Mouse (Mus musculus): ENCODE data around the gene Zscan26. TPM values are rescaled to one million over a fixed set of nuclear protein-coding genes. Genes with fewer than 3 reads are reported as not detected.

Zscan26 gene
- polyA plus RNA-seq, 1 experiment = 3.1 TPM

- H3K36me3 ChIP-seq (ENCODE audit: control insufficient read depth, insufficient read depth, low read length) = peaks cover 1% of the 10 kb centered on the region; the same call in 1 of the 2 replicates
- H3K4me1 ChIP-seq (ENCODE audit: control insufficient read depth, insufficient read depth, insufficient read length, low read length) = peaks cover 6% of the 10 kb centered on the region
- H3K27me3 ChIP-seq (ENCODE audit: control insufficient read depth, insufficient read depth, low read length) = no peaks in the 10 kb centered on the region
- WGBS = under 1% methylated on average over 13 of the region's 13 CpGs
- TF ChIP-seq CTCF (IDR thresholded peaks at IDR 0.05; ENCODE audit: extremely low read depth, insufficient read length, insufficient replicate concordance, low read depth, low read length) (no peak), POLR2A (IDR thresholded peaks at IDR 0.05; ENCODE audit: low read depth, low read length) (no peak)
- H3K27ac ChIP-seq (ENCODE audit: insufficient read depth, low read depth, low read length) = peak overlapping the region; percentile 54
- H3K4me3 ChIP-seq (ENCODE audit: low read depth, low read length) = peak overlapping the region; percentile 86
These were observed 488 bp downstream of the Zscan26 start for GRCm38 (mm10) chr13:21453042-21453441.

GRCm38 (mm10) chr13:21447856-21448614 is 5.5 kb downstream of the Zscan26 start:
- H3K27ac ChIP-seq (ENCODE audit: insufficient read depth, low read depth, low read length) = no peak overlapping the region
- WGBS = 39% methylated on average over 16 of the region's 16 CpGs
- peaks cover 34% of the 10 kb centered on the region for H3K36me3 ChIP-seq (ENCODE audit: control insufficient read depth, insufficient read depth, low read length)
- TF ChIP-seq POLR2A (IDR thresholded peaks at IDR 0.05; ENCODE audit: low read depth, low read length) = no peak
- no peak for TF ChIP-seq CTCF (IDR thresholded peaks at IDR 0.05; ENCODE audit: extremely low read depth, insufficient read length, insufficient replicate concordance, low read depth, low read length)
- H3K27me3 ChIP-seq (ENCODE audit: control insufficient read depth, insufficient read depth, low read length) = no peaks in the 10 kb centered on the region
- no peak overlapping the region for H3K4me3 ChIP-seq (ENCODE audit: low read depth, low read length)
- H3K4me1 ChIP-seq (ENCODE audit: control insufficient read depth, insufficient read depth, insufficient read length, low read length) = peaks cover 9% of the 10 kb centered on the region

GRCm38 (mm10) chr13:21446796-21447195 is 6.7 kb downstream of the Zscan26 start:
- no peak overlapping the region for H3K27ac ChIP-seq (ENCODE audit: insufficient read depth, low read depth, low read length)
- TF ChIP-seq POLR2A (IDR thresholded peaks at IDR 0.05; ENCODE audit: low read depth, low read length) (no peak), CTCF (IDR thresholded peaks at IDR 0.05; ENCODE audit: extremely low read depth, insufficient read length, insufficient replicate concordance, low read depth, low read length) (no peak)
- H3K4me1 ChIP-seq (ENCODE audit: control insufficient read depth, insufficient read depth, insufficient read length, low read length) = peaks cover 5% of the 10 kb centered on the region
- H3K4me3 ChIP-seq (ENCODE audit: low read depth, low read length) = no peak overlapping the region
- WGBS = 80% methylated on average over 9 of the region's 9 CpGs
- H3K27me3 ChIP-seq (ENCODE audit: control insufficient read depth, insufficient read depth, low read length) = no peaks in the 10 kb centered on the region
- peaks cover 34% of the 10 kb centered on the region for H3K36me3 ChIP-seq (ENCODE audit: control insufficient read depth, insufficient read depth, low read length)

GRCm38 (mm10) chr13:21441207-21441572 is 12.3 kb downstream of the Zscan26 start:
- peaks cover 20% of the 10 kb centered on the region for H3K36me3 ChIP-seq (ENCODE audit: control insufficient read depth, insufficient read depth, low read length)
- peaks cover 2% of the 10 kb centered on the region for H3K4me1 ChIP-seq (ENCODE audit: control insufficient read depth, insufficient read depth, insufficient read length, low read length)
- H3K27me3 ChIP-seq (ENCODE audit: control insufficient read depth, insufficient read depth, low read length) = no peaks in the 10 kb centered on the region
- no peak for TF ChIP-seq POLR2A (IDR thresholded peaks at IDR 0.05; ENCODE audit: low read depth, low read length)
- no peak for TF ChIP-seq CTCF (IDR thresholded peaks at IDR 0.05; ENCODE audit: extremely low read depth, insufficient read length, insufficient replicate concordance, low read depth, low read length)
- 0 out of 2 replicates have a peak overlapping the region, but pooled peaks have one; percentile 10 for H3K27ac ChIP-seq (ENCODE audit: insufficient read depth, low read depth, low read length)
- WGBS = 28% methylated on average over 10 of the region's 10 CpGs
- H3K4me3 ChIP-seq (ENCODE audit: low read depth, low read length) = peak overlapping the region; percentile 72

- peak within 1 kb of the TSS; percentile 10; the same call in 1 of the 2 replicates for H3K27ac ChIP-seq (ENCODE audit: insufficient read depth, low read depth, low read length)
- peaks cover 2% of the 10 kb centered on the region for H3K4me1 ChIP-seq (ENCODE audit: control insufficient read depth, insufficient read depth, insufficient read length, low read length)
- peaks cover 17% of the 10 kb centered on the region for H3K36me3 ChIP-seq (ENCODE audit: control insufficient read depth, insufficient read depth, low read length)
- WGBS = 1% methylated on average over 32 of the region's 32 CpGs
- peak within 1 kb of the TSS; percentile 72 for H3K4me3 ChIP-seq (ENCODE audit: low read depth, low read length)
- no peaks in the 10 kb centered on the region for H3K27me3 ChIP-seq (ENCODE audit: control insufficient read depth, insufficient read depth, low read length)
- TF ChIP-seq POLR2A (IDR thresholded peaks at IDR 0.05; ENCODE audit: low read depth, low read length) = no peak
- TF ChIP-seq CTCF (IDR thresholded peaks at IDR 0.05; ENCODE audit: extremely low read depth, insufficient read length, insufficient replicate concordance, low read depth, low read length) = no peak
These were observed 12.9 kb downstream of the Zscan26 start, which contains the start of gene Pgbd1 for GRCm38 (mm10) chr13:21440503-21441206. TSS of gene Pgbd1 (minus strand) at chr13:21441058.

- Histone ChIP-seq H3K27me3 (ENCODE audit: control insufficient read depth, insufficient read depth, low read length) (no peaks in the 10 kb centered on the region), H3K4me3 (ENCODE audit: low read depth, low read length) (no peak overlapping the region), H3K36me3 (ENCODE audit: control insufficient read depth, insufficient read depth, low read length) (no peaks in the 10 kb centered on the region), H3K27ac (ENCODE audit: insufficient read depth, low read depth, low read length) (no peak overlapping the region), H3K4me1 (ENCODE audit: control insufficient read depth, insufficient read depth, insufficient read length, low read length) (peaks cover 2% of the 10 kb centered on the region; the same call in 1 of the 2 replicates)
- TF ChIP-seq CTCF (IDR thresholded peaks at IDR 0.05; ENCODE audit: extremely low read depth, insufficient read length, insufficient replicate concordance, low read depth, low read length) (no peak), POLR2A (IDR thresholded peaks at IDR 0.05; ENCODE audit: low read depth, low read length) (no peak)
- 88% methylated on average over 4 of the region's 4 CpGs for WGBS
These were observed 18.1 kb downstream of the Zscan26 start for GRCm38 (mm10) chr13:21435476-21435875.

GRCm38 (mm10) chr13:21427631-21428030 is 25.9 kb downstream of the Zscan26 start:
- Histone ChIP-seq H3K4me3 (ENCODE audit: low read depth, low read length) (no peak overlapping the region), H3K4me1 (ENCODE audit: control insufficient read depth, insufficient read depth, insufficient read length, low read length) (no peaks in the 10 kb centered on the region), H3K27me3 (ENCODE audit: control insufficient read depth, insufficient read depth, low read length) (no peaks in the 10 kb centered on the region), H3K27ac (ENCODE audit: insufficient read depth, low read depth, low read length) (no peak overlapping the region), H3K36me3 (ENCODE audit: control insufficient read depth, insufficient read depth, low read length) (no peaks in the 10 kb centered on the region)
- TF ChIP-seq CTCF (IDR thresholded peaks at IDR 0.05; ENCODE audit: extremely low read depth, insufficient read length, insufficient replicate concordance, low read depth, low read length) (no peak), POLR2A (IDR thresholded peaks at IDR 0.05; ENCODE audit: low read depth, low read length) (no peak)
- 100% methylated on average over 1 of the region's 1 CpGs for WGBS

All from small intestine, adult 2 months (tissue).